In genomic region chr16:45333678-45334375, GRCm38 (mm10) we compare ENCODE assay signal across 18 mouse cellular contexts.
DNase-seq lines count a peak whose midpoint lies in the region; ATAC-seq and TF ChIP-seq lines count a peak whose summit lies in the region.
"Had no signal": no experiment of that assay in that cellular context is flagged by ENCODE, and none has a peak within 500 bp of the region (broad histone marks: within the 10 kb centered on the region; RNA-seq: fewer than 3 reads in every experiment).

No protein-coding gene starts in this region.

- TF ChIP-seq EP300 in stomach, postnatal 0 days (optimal IDR thresholded peaks at IDR 0.05): no peak

- H3K36me3 ChIP-seq in heart, embryonic 10.5 days: no peaks in the 10 kb centered on the region
- no peaks in the 10 kb centered on the region for H3K36me3 ChIP-seq in kidney, embryonic 16.5 days (ENCODE audit: insufficient read depth, low read length)
- H3K36me3 ChIP-seq in stomach, embryonic 15.5 days: no peaks in the 10 kb centered on the region
- no peaks in the 10 kb centered on the region for H3K36me3 ChIP-seq in stomach, postnatal 0 days (ENCODE audit: control insufficient read depth, insufficient read depth, low read length)
- H3K36me3 ChIP-seq: heart, embryonic 15.5 days; liver, embryonic 15.5 days had no signal

- WGBS in heart, embryonic 10.5 days: 74% methylated on average over 8 of the region's 8 CpGs
- 86% methylated on average over 8 of the region's 8 CpGs for WGBS in kidney, embryonic 16.5 days
- WGBS in stomach, embryonic 15.5 days: 83% methylated on average over 8 of the region's 8 CpGs
- 85% methylated on average over 8 of the region's 8 CpGs for WGBS in stomach, postnatal 0 days

- no peaks in the 10 kb centered on the region for H3K27me3 ChIP-seq in heart, embryonic 10.5 days (ENCODE audit: insufficient read depth, poor library complexity, severe bottlenecking)
- no peaks in the 10 kb centered on the region for H3K27me3 ChIP-seq in kidney, embryonic 16.5 days (ENCODE audit: insufficient read depth, low read length)
- no peaks in the 10 kb centered on the region for H3K27me3 ChIP-seq in stomach, embryonic 15.5 days (replicated peaks)
- no peaks in the 10 kb centered on the region for H3K27me3 ChIP-seq in stomach, postnatal 0 days (ENCODE audit: control insufficient read depth, insufficient read depth, low read length)
- H3K27me3 ChIP-seq: heart, embryonic 15.5 days; liver, embryonic 15.5 days; megakaryocyte, embryonic 14.5 days had no signal

- no peak overlapping the region for H3K4me3 ChIP-seq in heart, embryonic 10.5 days
- no peak overlapping the region for H3K4me3 ChIP-seq in kidney, embryonic 16.5 days (ENCODE audit: low read length)
- no peak overlapping the region for H3K4me3 ChIP-seq in stomach, embryonic 15.5 days (replicated peaks)
- H3K4me3 ChIP-seq in stomach, postnatal 0 days (ENCODE audit: low read depth, low read length): no peak overlapping the region
- H3K4me3 ChIP-seq: erythroblast, embryonic 14.5 days; heart, embryonic 15.5 days; liver, embryonic 15.5 days; megakaryocyte, embryonic 14.5 days had no signal

- H3K4me1 ChIP-seq in heart, embryonic 10.5 days: no peaks in the 10 kb centered on the region
- H3K4me1 ChIP-seq in kidney, embryonic 16.5 days (ENCODE audit: insufficient read depth, low read length): 0 out of 2 replicates have a peak, but pooled peaks cover 9% of the 10 kb centered on the region
- H3K4me1 ChIP-seq in stomach, embryonic 15.5 days: no peaks in the 10 kb centered on the region
- H3K4me1 ChIP-seq in stomach, postnatal 0 days (replicated peaks; ENCODE audit: control insufficient read depth, insufficient read depth): no peaks in the 10 kb centered on the region
- H3K4me1 ChIP-seq: liver, embryonic 15.5 days; megakaryocyte, embryonic 14.5 days had no signal

- ATAC-seq in kidney, embryonic 16.5 days (ENCODE audit: low FRiP score, low TSS enrichment): peak; percentile 32; the same call in 1 of the 2 replicates
- ATAC-seq in stomach, embryonic 15.5 days (ENCODE audit: insufficient read depth, low FRiP score, low read depth): peak; percentile 27; the same call in 1 of the 2 replicates
- no peak for ATAC-seq in stomach, postnatal 0 days (ENCODE audit: low FRiP score, low TSS enrichment)
- ATAC-seq: forebrain, postnatal 0 days had no signal

- DNase-seq in heart, adult 11 months: peak; percentile 88
- DNase-seq in heart, embryonic 10.5 days (ENCODE audit: low spot score): no peak
- DNase-seq in kidney, postnatal 10 days: no peak
- DNase-seq in stomach, postnatal 0 days (ENCODE audit: low spot score): no peak
- DNase-seq in right cerebral cortex, postnatal 25 days: no peak
- DNase-seq: adrenal gland, adult 8-10 months; cerebellum, postnatal 10 days; forebrain, postnatal 0 days; kidney, adult 11 months; layer of hippocampus, postnatal 36 days; left cerebral cortex, postnatal 4 days; lung, postnatal 14 days had no signal

- no peak overlapping the region for H3K4me2 ChIP-seq in kidney, embryonic 16.5 days (replicated peaks; ENCODE audit: low read depth, low read length)
- no peak overlapping the region for H3K4me2 ChIP-seq in stomach, embryonic 15.5 days
- no peak overlapping the region for H3K4me2 ChIP-seq in stomach, postnatal 0 days (replicated peaks; ENCODE audit: low read depth)
- H3K4me2 ChIP-seq: heart, embryonic 15.5 days; liver, embryonic 15.5 days had no signal

- no peaks in the 10 kb centered on the region for H3K9me3 ChIP-seq in heart, embryonic 10.5 days
- no peaks in the 10 kb centered on the region for H3K9me3 ChIP-seq in kidney, embryonic 16.5 days (ENCODE audit: low read length)
- H3K9me3 ChIP-seq in stomach, embryonic 15.5 days: no peaks in the 10 kb centered on the region
- H3K9me3 ChIP-seq in stomach, postnatal 0 days (ENCODE audit: control insufficient read depth, low read length): no peaks in the 10 kb centered on the region
- H3K9me3 ChIP-seq: heart, embryonic 15.5 days; liver, embryonic 15.5 days; megakaryocyte, embryonic 14.5 days had no signal

- no peak for TF ChIP-seq CTCF in stomach, postnatal 0 days (IDR thresholded peaks at IDR 0.05; ENCODE audit: low read depth)

- no peak overlapping the region for H3K9ac ChIP-seq in kidney, embryonic 16.5 days (replicated peaks; ENCODE audit: low read length)
- H3K9ac ChIP-seq in stomach, embryonic 15.5 days: no peak overlapping the region
- H3K9ac ChIP-seq in stomach, postnatal 0 days (ENCODE audit: low read length): no peak overlapping the region
- H3K9ac ChIP-seq: forebrain, postnatal 0 days; heart, embryonic 15.5 days; liver, embryonic 15.5 days had no signal

- no peak overlapping the region for H3K27ac ChIP-seq in heart, embryonic 10.5 days
- H3K27ac ChIP-seq in kidney, embryonic 16.5 days (ENCODE audit: low read length): no peak overlapping the region
- no peak overlapping the region for H3K27ac ChIP-seq in stomach, embryonic 15.5 days
- no peak overlapping the region for H3K27ac ChIP-seq in stomach, postnatal 0 days (replicated peaks)
- H3K27ac ChIP-seq: heart, embryonic 15.5 days; liver, embryonic 15.5 days had no signal
